Mouse (Mus musculus) small intestine, adult 2 months (tissue): Measurements from ENCODE around the gene Nfkbie. TPM values are rescaled to one million over a fixed set of nuclear protein-coding genes. Genes with fewer than 3 reads are reported as not detected.
A peak's percentile ranks its signal among the peaks of the same experiment; 100 is the strongest.

Experiments
- H3K27ac ChIP-seq: fragments of 200-500 bp; 2 replicates; pipeline ENCODE4 v1.5.1; 2012; ENCODE audit warnings: low read depth, low read length, control low read depth, inconsistent platforms; ENCODE audit not compliant: insufficient read depth
- H3K27me3 ChIP-seq: fragments of 200-500 bp; 2 replicates; pipeline ENCODE4 v1.6.1; 2012; ENCODE audit warnings: mild to moderate bottlenecking, moderate library complexity, low read length, inconsistent platforms; ENCODE audit not compliant: control insufficient read depth, insufficient read depth
- H3K36me3 ChIP-seq: fragments of 200-500 bp; 2 replicates; pipeline ENCODE4 v1.6.1; 2012; ENCODE audit warnings: mild to moderate bottlenecking, low read length, control low read depth, inconsistent platforms; ENCODE audit not compliant: control insufficient read depth, insufficient read depth
- H3K4me1 ChIP-seq: fragments of 200-500 bp; 2 replicates; pipeline ENCODE4 v1.6.1; 2012; ENCODE audit warnings: low read length, inconsistent platforms, mixed read lengths; ENCODE audit not compliant: control insufficient read depth, insufficient read depth, insufficient read length
- H3K4me3 ChIP-seq: fragments of 200-500 bp; 2 replicates; pipeline ENCODE4 v1.5.1; 2012; ENCODE audit warnings: low read depth, mild to moderate bottlenecking, control low read depth, inconsistent platforms, low read length, moderate library complexity
- CTCF ChIP-seq: fragments of 200-500 bp; IDR thresholded peaks from 2 replicates; pipeline ENCODE4 v1.5.1; 2012; ENCODE audit warnings: low read depth, mild to moderate bottlenecking, control low read depth, inconsistent platforms, low read length, moderate library complexity, mixed read lengths; ENCODE audit not compliant: insufficient replicate concordance, insufficient read length; ENCODE audit errors: extremely low read depth
- POLR2A ChIP-seq: fragments of 200-500 bp; IDR thresholded peaks from 2 replicates; pipeline ENCODE4 v1.6.1; 2012; ENCODE audit warnings: low read depth, mild to moderate bottlenecking, control low read depth, inconsistent platforms, low read length, moderate library complexity
- WGBS: fragments of 180-500 bp; shearing (Covaris S2); methylation state at CpG from one replicate; pipeline ENCODE4 v1.1.7; 2018; 5-methylcytosine and 5-hydroxymethylcytosine counted together
- polyA plus RNA-seq: library from polyadenylated mRNA; depleted of rRNA; stranded (reverse); fragments of >200 nt; gene quantifications from 2 replicates; pipeline ENCODE4 v1.2.3, GENCODE M21; 2012

The Nfkbie gene
- polyA plus RNA-seq, 1 experiment = 6.2 TPM

GRCm38 (mm10) chr17:45596631-45597396 lies 41.3 kb downstream of the Nfkbie start:
- H3K27ac ChIP-seq = peak overlapping the region; percentile 73
- 38% methylated on average over 11 of the region's 11 CpGs for WGBS
- no peaks in the 10 kb centered on the region for H3K36me3 ChIP-seq
- TF ChIP-seq CTCF (peak; percentile 48; the same call in 1 of the 2 replicates), POLR2A (no peak)
- H3K4me3 ChIP-seq = no peak overlapping the region
- H3K4me1 ChIP-seq = peaks cover 30% of the 10 kb centered on the region
- H3K27me3 ChIP-seq = no peaks in the 10 kb centered on the region

GRCm38 (mm10) chr17:45597787-45598186 lies 42.3 kb downstream of the Nfkbie start:
- Histone ChIP-seq H3K36me3 (no peaks in the 10 kb centered on the region), H3K27ac (peak overlapping the region; percentile 61; the same call in 1 of the 2 replicates), H3K27me3 (no peaks in the 10 kb centered on the region), H3K4me3 (no peak overlapping the region), H3K4me1 (peaks cover 30% of the 10 kb centered on the region)
- TF ChIP-seq POLR2A (no peak), CTCF (no peak)
- 11% methylated on average over 3 of the region's 3 CpGs for WGBS

GRCm38 (mm10) chr17:45598376-45598775 lies 42.9 kb downstream of the Nfkbie start:
- 52% methylated on average over 2 of the region's 2 CpGs for whole genome bisulfite sequencing
- no peaks in the 10 kb centered on the region for H3K36me3 ChIP-seq
- no peak overlapping the region for H3K4me3 ChIP-seq
- H3K4me1 ChIP-seq = peaks cover 26% of the 10 kb centered on the region
- H3K27ac ChIP-seq = peak overlapping the region; percentile 61
- H3K27me3 ChIP-seq = no peaks in the 10 kb centered on the region
- TF ChIP-seq CTCF = no peak

GRCm38 (mm10) chr17:45598891-45599290 lies 43.4 kb downstream of the Nfkbie start:
- Histone ChIP-seq H3K27ac (peak overlapping the region; percentile 61), H3K4me1 (peaks cover 21% of the 10 kb centered on the region), H3K27me3 (no peaks in the 10 kb centered on the region), H3K4me3 (peak overlapping the region; percentile 54), H3K36me3 (no peaks in the 10 kb centered on the region)
- no peak for TF ChIP-seq POLR2A
- TF ChIP-seq CTCF = no peak
- WGBS = 14% methylated on average over 3 of the region's 3 CpGs

- peaks cover 21% of the 10 kb centered on the region for H3K4me1 ChIP-seq
- no peaks in the 10 kb centered on the region for H3K36me3 ChIP-seq
- TF ChIP-seq POLR2A = 0 out of 2 replicates have a peak, but pooled peaks have one; percentile 7
- TF ChIP-seq CTCF = no peak
- 20% methylated on average over 32 of the region's 32 CpGs for WGBS
- peak within 1 kb of the TSS; percentile 61 for H3K27ac ChIP-seq
- no peaks in the 10 kb centered on the region for H3K27me3 ChIP-seq
- H3K4me3 ChIP-seq = peak within 1 kb of the TSS; percentile 54
Observed at GRCm38 (mm10) chr17:45599446-45600242, 44.1 kb downstream of the Nfkbie start, which contains the start of gene Slc29a1. Gene Slc29a1, minus strand, starts transcription at chr17:45599606.

- H3K4me1 ChIP-seq = peaks cover 18% of the 10 kb centered on the region
- WGBS = 83% methylated on average over 8 of the region's 8 CpGs
Observed at GRCm38 (mm10) chr17:45600267-45600666, 44.8 kb downstream of the Nfkbie start.

GRCm38 (mm10) chr17:45601325-45601724 lies 45.8 kb downstream of the Nfkbie start:
- H3K4me1 ChIP-seq = peaks cover 14% of the 10 kb centered on the region
- H3K4me3 ChIP-seq = 0 out of 2 replicates have a peak overlapping the region, but pooled peaks have one; percentile 1
- 44% methylated on average over 22 of the region's 22 CpGs for WGBS
- H3K27me3 ChIP-seq = no peaks in the 10 kb centered on the region
- H3K36me3 ChIP-seq = no peaks in the 10 kb centered on the region
- TF ChIP-seq POLR2A = no peak
- TF ChIP-seq CTCF = no peak
- no peak overlapping the region for H3K27ac ChIP-seq

More at GRCm38 (mm10) chr17:45600267-45600666, 44.8 kb downstream of the Nfkbie start:
- no peaks in the 10 kb centered on the region for H3K27me3 ChIP-seq
- no peak overlapping the region for H3K27ac ChIP-seq
- no peak overlapping the region for H3K4me3 ChIP-seq
- no peak for TF ChIP-seq CTCF
- H3K36me3 ChIP-seq = no peaks in the 10 kb centered on the region
